Mouse (Mus musculus): ENCODE results near the gene Gsx2.

- TF ChIP-seq TAL1 (IDR thresholded peaks at IDR 0.05; ENCODE audit: low read length) (no peak), GATA1 (IDR thresholded peaks at IDR 0.05; ENCODE audit: low read length) (no peak)
These were observed 46.2 kb downstream of the Gsx2 start for GRCm38 (mm10) chr5:75121646-75122045.

Data from erythroblast, embryonic 14.5 days (primary cell).